ENCODE assay signal across 13 mouse cellular contexts in the genomic region with DNA sequence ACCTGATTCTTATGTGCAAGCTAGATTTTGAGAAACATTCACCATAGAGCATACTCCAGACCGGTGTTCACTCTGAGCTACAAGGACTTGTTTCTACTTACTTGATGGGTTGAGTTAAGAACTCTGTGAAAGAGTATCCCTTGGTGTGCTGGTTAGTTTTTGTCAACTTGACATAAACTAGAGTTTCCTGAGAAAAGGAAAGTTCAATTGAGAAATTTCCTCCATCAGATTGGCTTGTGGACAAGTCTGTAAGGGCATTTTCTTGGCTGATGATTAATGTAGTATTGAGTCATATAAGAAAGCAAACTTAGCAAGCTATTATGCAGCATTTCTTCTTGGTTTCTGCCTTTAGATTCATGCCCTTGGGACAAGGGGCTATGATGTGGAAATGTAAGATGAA.
"Had no signal": no experiment of that assay in that cellular context is flagged by ENCODE, and none has a peak within 500 bp of the region (broad histone marks: within the 10 kb centered on the region; RNA-seq: fewer than 3 reads in every experiment).

No protein-coding gene starts in this region.

- H3K4me3 ChIP-seq: midbrain, embryonic 10.5 days; midbrain, embryonic 12.5 days; neural tube, embryonic 12.5 days; stomach, embryonic 15.5 days had no signal

- H3K27ac ChIP-seq: midbrain, embryonic 10.5 days; midbrain, embryonic 12.5 days; neural tube, embryonic 12.5 days; stomach, embryonic 15.5 days; stomach, postnatal 0 days had no signal

- H3K4me2 ChIP-seq: lung, embryonic 14.5 days; midbrain, embryonic 12.5 days; neural tube, embryonic 12.5 days; stomach, embryonic 15.5 days had no signal

- H3K9me3 ChIP-seq: midbrain, embryonic 10.5 days; neural tube, embryonic 12.5 days; stomach, embryonic 15.5 days had no signal

- DNase-seq: lung, adult 18-20 months; lung, embryonic 14.5 days; lung, postnatal 4 days; midbrain, embryonic 14.5 days; right cerebral cortex, postnatal 14 days; thymus, adult 2 months; thymus, postnatal 25 days; thymus, postnatal 4 days had no signal

- H3K27me3 ChIP-seq: midbrain, embryonic 12.5 days; neural tube, embryonic 12.5 days; stomach, embryonic 15.5 days had no signal

- H3K36me3 ChIP-seq: midbrain, embryonic 10.5 days; midbrain, embryonic 12.5 days; neural tube, embryonic 12.5 days; stomach, embryonic 15.5 days had no signal

- H3K4me1 ChIP-seq: neural tube, embryonic 12.5 days; stomach, embryonic 15.5 days had no signal

- H3K9ac ChIP-seq: lung, embryonic 14.5 days; midbrain, embryonic 12.5 days; neural tube, embryonic 12.5 days; stomach, embryonic 15.5 days had no signal
